ENCODE assay signal across 22 mouse cellular contexts in genomic region chr15:21566314-21567051, GRCm38 (mm10).
DNase-seq lines count a peak whose midpoint lies in the region; ATAC-seq and TF ChIP-seq lines count a peak whose summit lies in the region.
"Had no signal": no experiment of that assay in that cellular context is flagged by ENCODE, and none has a peak within 500 bp of the region (broad histone marks: within the 10 kb centered on the region; RNA-seq: fewer than 3 reads in every experiment).

No protein-coding gene starts in this region.

- ATAC-seq in kidney, postnatal 0 days (replicated peaks; ENCODE audit: low FRiP score, low read depth), result no peak
- peak; percentile 77 for ATAC-seq in intestine, embryonic 16.5 days
- no peak for ATAC-seq in forebrain, embryonic 13.5 days
- ATAC-seq: forebrain, embryonic 15.5 days; forebrain, postnatal 0 days had no signal

- WGBS in kidney, postnatal 0 days, result 46% methylated on average over 5 of the region's 5 CpGs
- WGBS in intestine, embryonic 16.5 days, result 53% methylated on average over 5 of the region's 5 CpGs
- WGBS in forebrain, embryonic 13.5 days, result 87% methylated on average over 5 of the region's 5 CpGs

- H3K4me2 ChIP-seq in kidney, postnatal 0 days (ENCODE audit: low read length), result no peak overlapping the region
- H3K4me2 ChIP-seq in intestine, embryonic 16.5 days (ENCODE audit: low read depth, low read length), result no peak overlapping the region
- H3K4me2 ChIP-seq in forebrain, embryonic 13.5 days, result no peak overlapping the region
- H3K4me2 ChIP-seq: embryonic facial prominence, embryonic 13.5 days; embryonic facial prominence, embryonic 15.5 days; forebrain, embryonic 12.5 days; forebrain, embryonic 15.5 days had no signal

- DNase-seq in kidney, postnatal 0 days (ENCODE audit: low spot score), result peak; percentile 13
- DNase-seq in kidney, adult 9 months, result no peak
- DNase-seq in left cerebral cortex, adult 11 months (ENCODE audit: low spot score), result no peak
- DNase-seq: adrenal gland, adult 2 months; adrenal gland, postnatal 10 days; adrenal gland, postnatal 25 days; cerebellum, adult 11 months; cerebellum, adult 18-20 months; cerebellum, adult 8-10 months; cerebellum, adult 9-11 months; cerebellum, postnatal 14 days; cerebellum, postnatal 36 days; embryo, embryonic 11 days; forebrain, postnatal 0 days had no signal

- H3K4me1 ChIP-seq in kidney, postnatal 0 days (replicated peaks; ENCODE audit: insufficient read depth, low read length), result no peaks in the 10 kb centered on the region
- H3K4me1 ChIP-seq in intestine, embryonic 16.5 days (ENCODE audit: control insufficient read depth, insufficient read depth, low read length), result no peaks in the 10 kb centered on the region
- no peaks in the 10 kb centered on the region for H3K4me1 ChIP-seq in forebrain, embryonic 13.5 days
- H3K4me1 ChIP-seq: embryonic facial prominence, embryonic 13.5 days; embryonic facial prominence, embryonic 15.5 days; forebrain, embryonic 10.5 days; forebrain, embryonic 12.5 days; forebrain, embryonic 15.5 days had no signal

- no peak overlapping the region for H3K27ac ChIP-seq in kidney, postnatal 0 days
- no peak overlapping the region for H3K27ac ChIP-seq in intestine, embryonic 16.5 days (ENCODE audit: low read length)
- no peak overlapping the region for H3K27ac ChIP-seq in forebrain, embryonic 13.5 days
- H3K27ac ChIP-seq: embryonic facial prominence, embryonic 13.5 days; embryonic facial prominence, embryonic 15.5 days; forebrain, embryonic 10.5 days; forebrain, embryonic 12.5 days; forebrain, embryonic 15.5 days had no signal

- no peaks in the 10 kb centered on the region; the same call in 1 of the 2 replicates for H3K9me3 ChIP-seq in kidney, postnatal 0 days (replicated peaks; ENCODE audit: low read length)
- H3K9me3 ChIP-seq in intestine, embryonic 16.5 days (ENCODE audit: control insufficient read depth, low read length), result no peaks in the 10 kb centered on the region
- no peaks in the 10 kb centered on the region for H3K9me3 ChIP-seq in forebrain, embryonic 13.5 days (replicated peaks)
- H3K9me3 ChIP-seq: embryonic facial prominence, embryonic 13.5 days; embryonic facial prominence, embryonic 15.5 days; forebrain, embryonic 10.5 days; forebrain, embryonic 12.5 days; forebrain, embryonic 15.5 days had no signal

- H3K27me3 ChIP-seq in kidney, postnatal 0 days (ENCODE audit: insufficient read depth, low read length), result no peaks in the 10 kb centered on the region
- H3K27me3 ChIP-seq in intestine, embryonic 16.5 days (replicated peaks; ENCODE audit: control insufficient read depth, insufficient read depth, low read length), result no peaks in the 10 kb centered on the region
- H3K27me3 ChIP-seq in forebrain, embryonic 13.5 days, result no peaks in the 10 kb centered on the region
- H3K27me3 ChIP-seq: embryonic facial prominence, embryonic 13.5 days; embryonic facial prominence, embryonic 15.5 days; forebrain, embryonic 12.5 days; forebrain, embryonic 15.5 days had no signal

- no peak overlapping the region for H3K4me3 ChIP-seq in kidney, postnatal 0 days (replicated peaks; ENCODE audit: low read depth, low read length)
- no peak overlapping the region for H3K4me3 ChIP-seq in intestine, embryonic 16.5 days (ENCODE audit: low read length)
- no peak overlapping the region for H3K4me3 ChIP-seq in forebrain, embryonic 13.5 days
- H3K4me3 ChIP-seq: embryonic facial prominence, embryonic 13.5 days; embryonic facial prominence, embryonic 15.5 days; erythroblast, embryonic 14.5 days; forebrain, embryonic 10.5 days; forebrain, embryonic 12.5 days; forebrain, embryonic 15.5 days had no signal

- TF ChIP-seq CTCF in kidney, postnatal 0 days (IDR thresholded peaks at IDR 0.05; ENCODE audit: low read depth), result no peak

- H3K9ac ChIP-seq in kidney, postnatal 0 days (ENCODE audit: low read depth, low read length), result no peak overlapping the region
- H3K9ac ChIP-seq in intestine, embryonic 16.5 days (ENCODE audit: low read depth, low read length), result no peak overlapping the region
- H3K9ac ChIP-seq in forebrain, embryonic 13.5 days, result no peak overlapping the region
- H3K9ac ChIP-seq: embryonic facial prominence, embryonic 13.5 days; embryonic facial prominence, embryonic 15.5 days; forebrain, embryonic 12.5 days; forebrain, embryonic 15.5 days; forebrain, postnatal 0 days had no signal

- no peaks in the 10 kb centered on the region for H3K36me3 ChIP-seq in kidney, postnatal 0 days (ENCODE audit: insufficient read depth, low read length)
- H3K36me3 ChIP-seq in intestine, embryonic 16.5 days (ENCODE audit: control insufficient read depth, insufficient read depth, low read length), result no peaks in the 10 kb centered on the region
- no peaks in the 10 kb centered on the region for H3K36me3 ChIP-seq in forebrain, embryonic 13.5 days (ENCODE audit: poor library complexity, severe bottlenecking)
- H3K36me3 ChIP-seq: embryonic facial prominence, embryonic 13.5 days; embryonic facial prominence, embryonic 15.5 days; forebrain, embryonic 10.5 days; forebrain, embryonic 12.5 days; forebrain, embryonic 15.5 days had no signal
